Mouse (Mus musculus): ENCODE measurements around the gene Fxyd5. TPM values are rescaled to one million over a fixed set of nuclear protein-coding genes. Genes with fewer than 3 reads are reported as not detected.

Fxyd5 gene
- 10 to 100 TPM; 28.8 to 29.2 TPM for total RNA-seq (2021)
- long read RNA-seq, experiment 1, transcript Fxyd5-207 (9 exons, 1,172 nt) = major isoform, 5 of 14 reads
- long read RNA-seq, experiment 1, partial matches to known transcripts = 0 of 14 reads
- long read RNA-seq, experiment 1, other reads (novel, unspliced or antisense) = 4 of 14 reads
- long read RNA-seq, experiment 2, transcript Fxyd5-201 (9 exons, 803 nt) = minor isoform, 6 of 20 reads
- long read RNA-seq, experiment 2, transcript Fxyd5-207 (9 exons, 1,172 nt) = major isoform, 8 of 20 reads
- long read RNA-seq, experiment 2, partial matches to known transcripts = 1 of 20 reads
- long read RNA-seq, experiment 2, other reads (novel, unspliced or antisense) = 2 of 20 reads

- intact Hi-C loops (cut with DNase I) = loop anchor here (5.0 to 10.0 kb wide), 2 partner anchors 35 to 68 kb away; partner anchors contain the start of genes Fam187b and Lsr
- no peak for DNase-seq
These were observed at the start of gene Fxyd5 for GRCm38 (mm10) chr7:31042431-31042910. TSS of gene Fxyd5 (minus strand) at chr7:31042481.

- intact Hi-C loops (cut with DNase I) = no loop called here
These were observed 47.4 kb upstream of the Fxyd5 start for GRCm38 (mm10) chr7:31089721-31090120.

GRCm38 (mm10) chr7:31088206-31088605 lies 45.9 kb upstream of the Fxyd5 start:
- intact Hi-C loops (cut with DNase I) = no loop called here
- no peak for DNase-seq

More at GRCm38 (mm10) chr7:31089721-31090120, 47.4 kb upstream of the Fxyd5 start:
- DNase-seq = no peak

GRCm38 (mm10) chr7:31087262-31087661 lies 45.0 kb upstream of the Fxyd5 start:
- no peak for DNase-seq
- intact Hi-C loops (cut with DNase I) = no loop called here

- no peak for DNase-seq
- intact Hi-C loops (cut with DNase I) = no loop called here
These were observed 44.0 kb upstream of the Fxyd5 start for GRCm38 (mm10) chr7:31086175-31086755.

- intact Hi-C loops (cut with DNase I) = no loop called here
- DNase-seq = peak; percentile 54 to 60
These were observed 42.9 kb upstream of the Fxyd5 start for GRCm38 (mm10) chr7:31085171-31085570.

GRCm38 (mm10) chr7:31084140-31084539 lies 41.9 kb upstream of the Fxyd5 start:
- no peak for DNase-seq
- intact Hi-C loops (cut with DNase I) = no loop called here

GRCm38 (mm10) chr7:31082831-31083588 lies 40.7 kb upstream of the Fxyd5 start:
- intact Hi-C loops (cut with DNase I) = no loop called here
- peak; percentile 75 to 76 for DNase-seq

GRCm38 (mm10) chr7:31082106-31082505 lies 39.8 kb upstream of the Fxyd5 start:
- no peak for DNase-seq
- intact Hi-C loops (cut with DNase I) = no loop called here

- intact Hi-C loops (cut with DNase I) = no loop called here
- no peak for DNase-seq
These were observed 38.8 kb upstream of the Fxyd5 start for GRCm38 (mm10) chr7:31081106-31081505.

GRCm38 (mm10) chr7:31080611-31081010 lies 38.3 kb upstream of the Fxyd5 start:
- intact Hi-C loops (cut with DNase I) = no loop called here
- DNase-seq = no peak

- DNase-seq = no peak
- intact Hi-C loops (cut with DNase I) = loop anchor here (10.0 kb wide), 1 partner anchor 205 kb away; no protein-coding TSS in a partner anchor
These were observed 37.4 kb upstream of the Fxyd5 start for GRCm38 (mm10) chr7:31079670-31080069.

- peak; percentile 30 to 71 for DNase-seq
- intact Hi-C loops (cut with DNase I) = loop anchor here (1.0 to 10.0 kb wide), 2 partner anchors 19 to 203 kb away; partner anchors contain the start of gene Lgi4
These were observed 35.7 kb upstream of the Fxyd5 start for GRCm38 (mm10) chr7:31077885-31078445.

- no peak for DNase-seq
- intact Hi-C loops (cut with DNase I) = loop anchor here (10.0 kb wide), 1 partner anchor 203 kb away; no protein-coding TSS in a partner anchor
These were observed 35.2 kb upstream of the Fxyd5 start for GRCm38 (mm10) chr7:31077470-31077869.

- intact Hi-C loops (cut with DNase I) = loop anchor here (10.0 kb wide), 1 partner anchor 202 kb away; no protein-coding TSS in a partner anchor
- DNase-seq = no peak
These were observed 34.2 kb upstream of the Fxyd5 start, which contains the start of gene Fxyd3 for GRCm38 (mm10) chr7:31076492-31076891. TSS of gene Fxyd3 (minus strand) at chr7:31076704.

GRCm38 (mm10) chr7:31074713-31075069 lies 32.4 kb upstream of the Fxyd5 start:
- intact Hi-C loops (cut with DNase I) = loop anchor here (10.0 kb wide), 1 partner anchor 200 kb away; no protein-coding TSS in a partner anchor
- DNase-seq = no peak

- DNase-seq = no peak
- intact Hi-C loops (cut with DNase I) = loop anchor here (10.0 kb wide), 1 partner anchor 199 kb away; no protein-coding TSS in a partner anchor
These were observed 31.9 kb upstream of the Fxyd5 start for GRCm38 (mm10) chr7:31074061-31074712.

GRCm38 (mm10) chr7:31073546-31073945 lies 31.3 kb upstream of the Fxyd5 start:
- DNase-seq = no peak
- intact Hi-C loops (cut with DNase I) = loop anchor here (10.0 kb wide), 1 partner anchor 199 kb away; no protein-coding TSS in a partner anchor

GRCm38 (mm10) chr7:31072326-31072725 lies 30.0 kb upstream of the Fxyd5 start:
- DNase-seq = no peak
- intact Hi-C loops (cut with DNase I) = loop anchor here (10.0 kb wide), 1 partner anchor 198 kb away; no protein-coding TSS in a partner anchor

All from heart, postnatal 14 days (tissue).